15 mouse cellular contexts compared by ENCODE assay signal in the genomic region with DNA sequence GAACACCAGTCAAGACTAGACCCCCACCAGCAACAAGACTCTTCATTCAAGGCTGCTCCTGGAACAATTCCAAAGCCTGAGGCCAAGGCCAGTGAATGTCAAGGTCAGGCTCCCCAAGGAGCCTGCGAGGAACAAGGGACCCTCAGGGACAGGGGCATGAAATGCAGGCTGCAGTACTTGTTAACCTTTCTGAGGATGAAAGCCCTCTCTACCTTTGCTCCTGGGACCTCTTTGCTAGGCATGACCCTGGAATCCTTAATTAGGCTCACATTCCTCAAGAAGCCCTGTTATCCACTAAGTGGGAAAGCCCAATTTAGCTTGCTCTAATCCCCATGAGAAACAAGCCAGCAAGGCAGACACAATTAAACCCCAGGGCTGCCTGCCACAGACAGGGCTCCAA.
DNase-seq lines count a peak whose midpoint lies in the region; ATAC-seq and TF ChIP-seq lines count a peak whose summit lies in the region.
"Had no signal": no experiment of that assay in that cellular context is flagged by ENCODE, and none has a peak within 500 bp of the region (broad histone marks: within the 10 kb centered on the region; RNA-seq: fewer than 3 reads in every experiment).

No protein-coding gene starts in this region.

- ATAC-seq in forebrain, embryonic 12.5 days (ENCODE audit: low FRiP score) = no peak; the same call in 1 of the 2 replicates
- ATAC-seq in forebrain, embryonic 15.5 days (replicated peaks) = no peak
- ATAC-seq in limb, embryonic 11.5 days (ENCODE audit: insufficient number of reproducible peaks, low FRiP score, low TSS enrichment, low read depth) = no peak
- ATAC-seq: lung, postnatal 0 days had no signal

- 0% methylated on average over 1 of the region's 1 CpGs for WGBS in forebrain, embryonic 12.5 days
- 16% methylated on average over 1 of the region's 1 CpGs for WGBS in forebrain, embryonic 15.5 days
- 23% methylated on average over 1 of the region's 1 CpGs for WGBS in embryonic facial prominence, embryonic 10.5 days
- WGBS in limb, embryonic 11.5 days = 14% methylated on average over 1 of the region's 1 CpGs

- no peaks in the 10 kb centered on the region for H3K36me3 ChIP-seq in forebrain, embryonic 12.5 days (replicated peaks)
- no peaks in the 10 kb centered on the region for H3K36me3 ChIP-seq in forebrain, embryonic 15.5 days
- peaks cover 5% of the 10 kb centered on the region; the same call in 1 of the 2 replicates for H3K36me3 ChIP-seq in ES-Bruce4 (ENCODE audit: control insufficient read depth, insufficient read depth, low read length, poor library complexity, severe bottlenecking)
- peaks cover 35% of the 10 kb centered on the region for H3K36me3 ChIP-seq in embryonic facial prominence, embryonic 10.5 days (replicated peaks)
- H3K36me3 ChIP-seq in limb, embryonic 11.5 days (ENCODE audit: control insufficient read depth, insufficient read depth, low read length) = no peaks in the 10 kb centered on the region; the same call in 1 of the 2 replicates
- H3K36me3 ChIP-seq: midbrain, embryonic 12.5 days had no signal

- peak; percentile 21 for DNase-seq in embryonic facial prominence, embryonic 10.5 days (ENCODE audit: low spot score)
- no peak for DNase-seq in limb, embryonic 11.5 days (ENCODE audit: low spot score)
- no peak for DNase-seq in urinary bladder, postnatal 25 days (ENCODE audit: low spot score)
- no peak for DNase-seq in cerebellum, adult 9-11 months
- DNase-seq in kidney, postnatal 10 days = no peak
- DNase-seq: adrenal gland, postnatal 25 days; thymus, postnatal 25 days had no signal

- no peaks in the 10 kb centered on the region for H3K9me3 ChIP-seq in forebrain, embryonic 12.5 days
- no peaks in the 10 kb centered on the region for H3K9me3 ChIP-seq in forebrain, embryonic 15.5 days
- H3K9me3 ChIP-seq in ES-Bruce4 (replicated peaks; ENCODE audit: control insufficient read depth, insufficient read depth, low read length, poor library complexity, severe bottlenecking) = no peaks in the 10 kb centered on the region
- H3K9me3 ChIP-seq in embryonic facial prominence, embryonic 10.5 days = no peaks in the 10 kb centered on the region
- H3K9me3 ChIP-seq in limb, embryonic 11.5 days (ENCODE audit: control insufficient read depth, low read length) = no peaks in the 10 kb centered on the region
- H3K9me3 ChIP-seq: embryonic facial prominence, embryonic 12.5 days; midbrain, embryonic 12.5 days had no signal

- no peak overlapping the region for H3K4me2 ChIP-seq in forebrain, embryonic 12.5 days
- no peak overlapping the region for H3K4me2 ChIP-seq in forebrain, embryonic 15.5 days (replicated peaks)
- H3K4me2 ChIP-seq in limb, embryonic 11.5 days (ENCODE audit: low read depth, severe bottlenecking) = no peak overlapping the region; the same call in 1 of the 2 replicates
- H3K4me2 ChIP-seq: embryonic facial prominence, embryonic 12.5 days; hindbrain, embryonic 14.5 days; midbrain, embryonic 12.5 days had no signal

- no peak overlapping the region for H3K4me3 ChIP-seq in forebrain, embryonic 12.5 days (replicated peaks)
- no peak overlapping the region for H3K4me3 ChIP-seq in forebrain, embryonic 15.5 days
- no peak overlapping the region for H3K4me3 ChIP-seq in ES-Bruce4 (ENCODE audit: low read depth, low read length)
- H3K4me3 ChIP-seq in embryonic facial prominence, embryonic 10.5 days = no peak overlapping the region
- H3K4me3 ChIP-seq in limb, embryonic 11.5 days (ENCODE audit: low read depth, low read length) = no peak overlapping the region
- H3K4me3 ChIP-seq: embryonic facial prominence, embryonic 12.5 days; midbrain, embryonic 12.5 days had no signal

- peak; percentile 98 for TF ChIP-seq EP300 in ES-Bruce4 (IDR thresholded peaks at IDR 0.05; ENCODE audit: insufficient read depth, low read depth, low read length)

- H3K4me1 ChIP-seq in forebrain, embryonic 12.5 days = peaks cover 27% of the 10 kb centered on the region
- peaks cover 18% of the 10 kb centered on the region for H3K4me1 ChIP-seq in forebrain, embryonic 15.5 days
- H3K4me1 ChIP-seq in ES-Bruce4 (ENCODE audit: control insufficient read depth, insufficient read depth, low read length) = peaks cover 11% of the 10 kb centered on the region
- H3K4me1 ChIP-seq in embryonic facial prominence, embryonic 10.5 days = peaks cover 48% of the 10 kb centered on the region
- H3K4me1 ChIP-seq in limb, embryonic 11.5 days (ENCODE audit: control insufficient read depth, insufficient read depth, low read length) = peaks cover 20% of the 10 kb centered on the region

- TF ChIP-seq POLR2A in ES-Bruce4 (IDR thresholded peaks at IDR 0.05; ENCODE audit: insufficient read depth, low read length) = no peak

- no peaks in the 10 kb centered on the region for H3K27me3 ChIP-seq in forebrain, embryonic 12.5 days
- no peaks in the 10 kb centered on the region for H3K27me3 ChIP-seq in forebrain, embryonic 15.5 days
- H3K27me3 ChIP-seq in ES-Bruce4 (ENCODE audit: control insufficient read depth, insufficient read depth, low read length, poor library complexity, severe bottlenecking) = no peaks in the 10 kb centered on the region
- H3K27me3 ChIP-seq in embryonic facial prominence, embryonic 10.5 days (replicated peaks; ENCODE audit: low read depth, poor library complexity, severe bottlenecking) = no peaks in the 10 kb centered on the region
- no peaks in the 10 kb centered on the region for H3K27me3 ChIP-seq in limb, embryonic 11.5 days (ENCODE audit: control insufficient read depth, insufficient read depth, low read length)
- H3K27me3 ChIP-seq: embryonic facial prominence, embryonic 12.5 days; midbrain, embryonic 12.5 days had no signal

- no peak for TF ChIP-seq CTCF in ES-Bruce4 (IDR thresholded peaks at IDR 0.05; ENCODE audit: low read depth, low read length)

- no peak overlapping the region for H3K9ac ChIP-seq in forebrain, embryonic 12.5 days
- no peak overlapping the region for H3K9ac ChIP-seq in forebrain, embryonic 15.5 days (replicated peaks)
- no peak overlapping the region for H3K9ac ChIP-seq in ES-Bruce4 (ENCODE audit: low read depth, poor library complexity, severe bottlenecking)
- no peak overlapping the region for H3K9ac ChIP-seq in limb, embryonic 11.5 days (ENCODE audit: low read length)
- H3K9ac ChIP-seq: embryonic facial prominence, embryonic 12.5 days; hindbrain, embryonic 14.5 days; midbrain, embryonic 12.5 days had no signal

- 0 out of 2 replicates have a peak overlapping the region, but pooled peaks have one; percentile 25 for H3K27ac ChIP-seq in forebrain, embryonic 12.5 days
- H3K27ac ChIP-seq in forebrain, embryonic 15.5 days (replicated peaks) = no peak overlapping the region
- peak overlapping the region; percentile 97 for H3K27ac ChIP-seq in ES-Bruce4 (ENCODE audit: insufficient read depth, low read length)
- peak overlapping the region; percentile 35; the same call in 1 of the 2 replicates for H3K27ac ChIP-seq in embryonic facial prominence, embryonic 10.5 days (replicated peaks)
- peak overlapping the region; percentile 39; the same call in 1 of the 2 replicates for H3K27ac ChIP-seq in limb, embryonic 11.5 days (replicated peaks; ENCODE audit: low read depth, low read length)
- H3K27ac ChIP-seq: embryonic facial prominence, embryonic 12.5 days; hindbrain, embryonic 14.5 days; kidney, postnatal 0 days; midbrain, embryonic 12.5 days had no signal
